Mouse (Mus musculus) testis, adult 2 months (tissue): ENCODE results near the gene Bcar3.

Experiments
- CTCF ChIP-seq: fragments of 200-500 bp; IDR thresholded peaks from 2 replicates; pipeline ENCODE4 v1.5.1; 2012; ENCODE audit warnings: low read depth, mild to moderate bottlenecking, inconsistent platforms, low read length, moderate library complexity; ENCODE audit not compliant: control insufficient read depth, insufficient read depth, insufficient replicate concordance
- POLR2A ChIP-seq: fragments of 200-500 bp; IDR thresholded peaks from 2 replicates; pipeline ENCODE4 v1.6.1; 2012; ENCODE audit warnings: low read depth, mild to moderate bottlenecking, inconsistent platforms, low read length, moderate library complexity; ENCODE audit not compliant: control insufficient read depth

- TF ChIP-seq CTCF (no peak), POLR2A (no peak)
Observed at GRCm38 (mm10) chr3:122486193-122486592, 192.3 kb downstream of the Bcar3 start.
